Mouse (Mus musculus) layer of hippocampus, adult 18-20 months (tissue): ENCODE measurements around the gene Plxnb3. TPM values are rescaled to one million over a fixed set of nuclear protein-coding genes. Genes with fewer than 3 reads are reported as not detected.
"Not testable (repeated sequence)": the region's sequence is repeated elsewhere in the genome, so short reads cannot be mapped to it uniquely, and the experiment has no call there.

Experiments
- DNase-seq, 2 experiments: peaks; one replicate each; pipeline ENCODE4 v3.0.0; 2022; ENCODE audit warnings: low spot score in 2 of 2
- long read RNA-seq: library from polyadenylated mRNA; stranded (forward); transcript quantifications from one replicate; pipeline ENCODE4 v2.0.0, GENCODE M21; 2021
- total RNA-seq, 2 experiments: library from RNA; stranded (reverse); gene quantifications; 2 replicates each; pipeline ENCODE4 v1.2.3; 2021

The Plxnb3 gene
- total RNA-seq: 10 to 100 TPM; 11.7 to 12.2 TPM
- long read RNA-seq, full-length matches to known transcripts: 1 of 12 reads
- long read RNA-seq, partial matches to known transcripts: 4 of 12 reads
- long read RNA-seq, other reads (novel, unspliced or antisense): 7 of 12 reads

DNA sequence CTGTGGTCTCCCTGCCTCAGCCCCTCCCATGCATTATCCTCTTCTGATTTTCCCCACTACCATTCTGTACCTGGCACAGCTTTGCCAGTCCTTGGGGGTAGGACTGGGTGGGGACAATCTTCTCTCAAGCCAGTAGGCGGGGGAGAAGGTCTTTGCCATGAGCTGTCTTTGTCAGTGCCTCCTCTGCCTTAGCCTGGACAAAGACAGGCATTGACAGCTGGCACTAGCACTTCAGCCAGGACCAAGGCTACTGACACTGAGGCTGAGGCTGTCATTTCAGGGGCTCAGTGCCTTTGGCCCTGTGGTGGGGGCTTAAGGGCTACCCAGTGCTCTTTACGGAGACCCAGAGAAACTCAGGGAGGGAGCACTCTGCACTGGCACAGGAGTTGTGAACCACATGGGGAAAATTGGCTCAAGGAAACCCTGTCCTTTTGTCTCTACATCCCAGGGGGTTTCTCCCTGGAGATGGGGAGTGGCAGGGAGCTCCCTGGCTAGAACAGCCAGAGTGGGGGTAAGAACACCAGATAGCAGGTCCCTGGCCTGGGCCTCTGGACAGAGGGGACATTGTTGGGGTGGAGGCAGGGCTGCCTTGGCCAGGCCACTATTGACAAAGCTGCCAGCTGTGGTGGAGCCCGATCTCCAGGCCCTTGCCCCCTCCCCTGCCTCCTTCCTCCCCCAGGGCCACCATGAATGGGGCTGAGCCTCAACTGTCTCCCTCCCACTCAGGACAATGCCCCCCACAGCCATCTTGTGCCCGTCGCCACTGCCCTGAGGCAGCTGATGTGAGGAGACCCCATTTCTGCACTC lies at the start of gene Plxnb3:
TSS of gene Plxnb3 (plus strand) at position 757 of the 807 bp plus-strand sequence.
- DNase-seq: peak in 1 of 2 experiments; percentile 30

- peak in 1 of 2 experiments; percentile 19 for DNase-seq
These were observed 41.3 kb upstream of the Plxnb3 start for GRCm38 (mm10) chrX:73715476-73716108.

DNA sequence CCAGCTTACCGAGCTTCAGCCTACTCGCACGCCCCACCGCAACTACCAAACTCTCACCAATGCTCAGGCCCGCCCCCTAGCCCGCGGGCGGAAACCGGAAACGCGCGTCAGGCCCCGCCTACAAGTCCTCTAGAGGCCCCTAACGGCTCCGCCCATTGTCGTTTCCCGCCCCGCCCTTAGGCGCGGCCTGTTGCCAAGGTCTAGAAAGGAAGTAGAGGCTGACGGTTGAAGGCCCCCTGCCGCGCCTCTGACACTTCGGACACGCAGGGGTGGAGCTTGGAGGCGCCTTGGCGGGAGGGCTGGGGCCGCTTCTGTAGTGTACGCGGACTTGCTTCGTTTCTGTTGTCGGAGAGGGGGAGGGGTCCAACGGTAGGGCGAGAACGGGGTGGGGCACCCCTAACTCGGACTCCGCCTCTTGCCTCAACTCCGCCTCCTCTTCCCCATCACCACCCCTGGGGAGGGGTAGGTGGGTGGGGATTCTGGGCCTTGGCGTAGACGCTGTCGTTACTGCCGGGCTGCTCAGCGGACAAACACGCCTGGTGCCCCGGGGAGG lies 40.7 kb upstream of the Plxnb3 start, which contains the start of the genes Bcap31 and Abcd1:
TSS of gene Bcap31 (minus strand) at position 67 of the 553 bp plus-strand sequence.
TSS of gene Abcd1 (plus strand) at position 489 of the 553 bp plus-strand sequence.
- peak; percentile 86 to 90 for DNase-seq

- DNase-seq: peak in 1 of 2 experiments; percentile 1
These were observed 40.0 kb upstream of the Plxnb3 start for GRCm38 (mm10) chrX:73716709-73717545.

GRCm38 (mm10) chrX:73717667-73718066 lies 39.2 kb upstream of the Plxnb3 start:
- peak in 1 of 2 experiments; percentile 1 for DNase-seq

GRCm38 (mm10) chrX:73718271-73718670 lies 38.6 kb upstream of the Plxnb3 start:
- no peak for DNase-seq

DNA sequence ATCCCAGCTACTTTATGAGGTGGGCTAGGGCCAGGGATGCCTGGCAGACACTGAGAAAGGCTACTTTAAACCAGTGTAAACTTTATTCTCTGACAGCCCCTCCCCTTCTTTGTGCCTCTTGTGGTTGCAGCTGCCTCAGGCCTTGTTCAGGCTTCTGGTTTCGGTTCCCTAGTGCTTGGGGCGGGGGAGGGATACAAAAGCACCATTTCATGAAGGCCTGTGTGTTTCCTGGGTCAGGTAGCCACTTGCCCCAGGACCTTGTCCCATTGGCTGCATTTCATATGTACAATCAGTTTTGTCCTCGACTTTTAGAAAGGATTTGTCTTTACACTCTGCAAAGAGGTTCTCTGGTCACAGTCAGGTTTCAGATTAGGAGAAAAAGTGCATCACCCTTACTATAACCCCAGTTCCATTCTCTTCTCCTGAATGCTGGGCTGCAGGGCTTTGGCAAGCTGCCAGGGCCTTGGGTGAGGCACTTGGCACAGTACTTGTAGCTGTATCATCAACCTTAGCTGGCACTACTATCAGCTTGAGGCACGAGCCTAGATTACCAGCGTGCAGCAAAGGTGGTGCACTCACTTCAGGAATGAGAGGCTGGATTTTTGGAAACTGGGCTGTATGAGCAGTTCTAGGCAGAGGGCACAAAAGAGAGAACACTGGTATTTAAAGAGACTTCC lies 38.1 kb upstream of the Plxnb3 start:
- DNase-seq: peak in 1 of 2 experiments; percentile 4

- DNase-seq: no peak
These were observed 26.0 kb upstream of the Plxnb3 start for GRCm38 (mm10) chrX:73730908-73731307.

- DNase-seq: no peak
These were observed 18.7 kb upstream of the Plxnb3 start for GRCm38 (mm10) chrX:73738155-73738554.

DNA sequence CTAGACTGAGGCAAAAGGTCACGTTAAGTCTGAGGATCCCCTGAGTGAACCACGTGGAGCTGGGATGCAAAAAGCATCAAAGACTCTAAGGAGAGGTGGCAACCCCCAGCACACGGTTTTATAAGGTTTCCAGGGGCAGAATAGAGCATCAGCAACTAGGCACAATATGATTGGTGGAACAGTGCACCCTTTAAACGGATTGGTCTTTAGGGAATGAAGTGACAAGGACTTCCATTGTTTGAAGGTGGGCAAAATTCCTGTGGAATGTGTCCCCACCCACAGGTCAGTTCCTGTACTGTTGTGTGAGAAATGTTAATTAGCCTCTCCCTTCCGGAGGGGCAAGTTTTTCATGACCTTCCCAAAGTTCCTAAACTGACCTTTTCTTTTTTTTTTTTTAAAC lies 17.7 kb upstream of the Plxnb3 start:
- DNase-seq: no peak

- DNase-seq: not testable (repeated sequence)
These were observed 17.0 kb upstream of the Plxnb3 start for GRCm38 (mm10) chrX:73739841-73740240.

GRCm38 (mm10) chrX:73744774-73745481 lies 12.0 kb upstream of the Plxnb3 start:
- no peak for DNase-seq

DNA sequence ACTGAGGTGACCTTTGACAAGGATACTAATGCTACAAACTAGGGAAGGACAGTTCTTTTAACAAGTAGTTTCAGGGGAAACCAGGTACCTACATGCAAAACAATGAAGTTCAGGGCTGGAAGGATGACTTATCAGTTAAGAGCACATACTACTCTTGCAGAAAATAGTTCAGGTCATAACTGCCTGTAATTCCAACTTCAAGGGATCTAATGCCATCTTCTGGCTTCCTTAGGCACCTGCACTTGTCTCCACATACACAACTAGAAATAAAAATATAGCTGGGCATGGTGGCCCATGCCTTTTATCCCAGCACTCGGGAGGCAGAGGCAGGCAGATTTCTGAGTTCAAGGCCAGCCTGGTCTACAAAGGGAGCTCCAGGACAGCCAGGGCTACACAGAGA lies 7.9 kb upstream of the Plxnb3 start:
- no peak for DNase-seq

DNA sequence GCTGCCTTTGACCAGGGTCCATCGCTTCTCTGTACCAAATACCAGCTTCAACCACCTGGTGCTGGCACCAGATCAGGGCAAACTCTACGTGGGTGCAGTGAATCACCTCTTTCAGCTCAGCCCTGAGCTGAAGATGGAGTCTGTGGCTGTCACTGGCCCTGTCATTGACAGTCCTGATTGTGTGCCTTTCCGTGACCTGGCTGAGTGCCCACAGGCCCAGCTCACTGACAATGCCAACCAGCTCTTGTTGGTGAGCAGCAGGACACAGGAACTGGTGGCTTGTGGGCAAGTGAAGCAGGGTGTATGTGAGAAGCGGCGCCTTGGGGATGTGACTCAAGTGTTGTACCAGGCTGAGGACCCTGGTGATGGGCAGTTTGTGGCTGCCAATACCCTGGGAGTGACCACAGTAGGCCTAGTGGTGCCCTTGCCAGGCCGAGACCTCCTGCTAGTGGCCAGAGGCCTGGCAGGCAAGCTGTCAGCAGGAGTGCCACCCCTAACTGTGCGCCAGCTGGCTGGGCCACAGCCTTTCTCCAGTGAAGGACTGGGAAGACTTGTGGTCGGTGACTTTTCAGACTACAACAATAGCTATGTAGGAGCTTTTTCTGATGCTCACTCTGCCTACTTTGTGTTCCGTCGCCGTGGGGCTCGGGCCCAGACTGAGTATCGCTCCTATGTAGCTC lies 1.9 kb downstream of the Plxnb3 start:
- DNase-seq: peak in 1 of 2 experiments; percentile 39

- DNase-seq: no peak
These were observed 8.4 kb downstream of the Plxnb3 start for GRCm38 (mm10) chrX:73765311-73765710.

DNA sequence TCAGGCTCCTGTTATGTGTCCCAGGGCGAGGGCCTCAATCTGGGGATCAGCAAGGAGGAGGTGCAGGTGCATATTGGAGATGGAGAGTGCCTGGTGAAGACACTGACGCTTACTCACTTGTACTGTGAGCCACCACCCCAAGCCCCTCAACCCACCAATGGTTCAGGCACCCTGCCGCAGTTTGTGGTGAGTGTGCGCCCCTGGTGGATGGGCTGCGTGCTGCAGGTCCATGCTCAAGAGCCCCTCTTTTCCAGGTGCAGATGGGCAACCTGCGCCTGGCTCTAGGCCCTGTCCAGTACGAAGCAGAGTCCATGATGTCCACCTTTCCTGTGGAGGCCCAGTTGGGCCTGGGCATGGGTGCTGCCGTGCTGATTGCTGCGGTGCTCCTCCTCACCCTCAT lies 10.4 kb downstream of the Plxnb3 start:
- DNase-seq: no peak

GRCm38 (mm10) chrX:73774168-73774760 lies 17.4 kb downstream of the Plxnb3 start, which contains the start of gene Srpk3:
TSS of gene Srpk3 (plus strand) at chrX:73774405.
- DNase-seq: no peak

- DNase-seq: no peak
These were observed 18.1 kb downstream of the Plxnb3 start for GRCm38 (mm10) chrX:73774802-73775483.
